20 mouse cellular contexts compared by ENCODE assay signal in genomic region chr11:78341702-78342101, GRCm38 (mm10). TPM values are rescaled to one million over a fixed set of nuclear protein-coding genes. Genes with fewer than 3 reads are reported as not detected.
"Had no signal": no experiment of that assay in that cellular context is flagged by ENCODE, and none has a peak within 500 bp of the region (broad histone marks: within the 10 kb centered on the region; RNA-seq: fewer than 3 reads in every experiment).

No protein-coding gene starts in this region.

- H3K4me2 ChIP-seq: liver, embryonic 13.5 days; liver, embryonic 15.5 days; lung, embryonic 15.5 days; midbrain, embryonic 12.5 days; neural tube, embryonic 12.5 days; stomach, embryonic 15.5 days had no signal

- H3K9me3 ChIP-seq: liver, embryonic 13.5 days; liver, embryonic 15.5 days; lung, embryonic 15.5 days; midbrain, embryonic 12.5 days; neural tube, embryonic 12.5 days; stomach, embryonic 15.5 days had no signal

- H3K27me3 ChIP-seq: liver, embryonic 13.5 days; liver, embryonic 15.5 days; lung, embryonic 15.5 days; midbrain, embryonic 12.5 days; neural tube, embryonic 12.5 days; stomach, embryonic 15.5 days had no signal

- DNase-seq: liver, embryonic 13.5 days; liver, postnatal 0 days; lung, adult 2 months; lung, postnatal 14 days; lung, postnatal 36 days; midbrain, embryonic 14.5 days; right cerebral cortex, postnatal 14 days; thymus, adult 2 months; thymus, postnatal 25 days had no signal

- ATAC-seq: liver, postnatal 0 days; lung, postnatal 0 days had no signal

- H3K27ac ChIP-seq: liver, embryonic 13.5 days; liver, embryonic 15.5 days; lung, embryonic 15.5 days; macrophage; midbrain, embryonic 12.5 days; neural tube, embryonic 12.5 days; stomach, embryonic 15.5 days; stomach, postnatal 0 days had no signal

- H3K4me3 ChIP-seq: liver, embryonic 13.5 days; liver, embryonic 15.5 days; lung, embryonic 15.5 days; midbrain, embryonic 12.5 days; neural tube, embryonic 12.5 days; stomach, embryonic 15.5 days had no signal

- H3K9ac ChIP-seq: liver, embryonic 13.5 days; liver, embryonic 15.5 days; liver, postnatal 0 days; lung, embryonic 15.5 days; midbrain, embryonic 12.5 days; neural tube, embryonic 12.5 days; stomach, embryonic 15.5 days had no signal

RNA-seq across cellular contexts. Expression of gene Foxn1, which starts 44.7 kb away (rescaled TPM):
- polyA plus RNA-seq: liver, embryonic 13.5 days; liver, embryonic 15.5 days; liver, postnatal 0 days; lung, postnatal 0 days; macrophage; midbrain, embryonic 12.5 days; midbrain, embryonic 14.5 days; midbrain, postnatal 0 days; neural tube, embryonic 12.5 days; spleen, adult 2 months; testis, adult 2 months had no signal
